Mouse (Mus musculus): ENCODE measurements around the gene Hcrt.

Hcrt gene

DNA sequence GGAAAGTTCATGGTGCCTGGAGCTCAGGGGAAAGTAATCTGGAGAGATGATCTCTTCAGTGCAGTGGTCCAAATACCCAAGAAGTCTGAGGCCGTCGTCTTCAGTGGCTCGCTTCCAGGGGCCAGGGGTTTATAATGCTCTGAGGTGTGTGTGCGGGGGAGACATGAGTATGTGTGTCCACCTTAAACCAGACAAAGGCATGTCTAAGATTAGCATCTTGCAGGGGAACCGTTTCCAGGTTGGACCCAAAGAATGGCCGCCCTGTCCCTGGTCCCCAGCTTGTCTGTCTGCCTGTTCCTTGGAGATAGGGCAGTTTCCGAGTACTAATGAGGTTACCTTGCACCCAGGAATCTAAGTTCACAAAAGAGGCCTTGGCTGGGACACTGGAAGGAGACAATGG lies at the start of gene Hcrt:
TSS of gene Hcrt (minus strand) at position 101 of the 400 bp plus-strand sequence.
- TF ChIP-seq GATA4 (IDR thresholded peaks at IDR 0.05; ENCODE audit: insufficient replicate concordance, low read length) = no peak

DNA sequence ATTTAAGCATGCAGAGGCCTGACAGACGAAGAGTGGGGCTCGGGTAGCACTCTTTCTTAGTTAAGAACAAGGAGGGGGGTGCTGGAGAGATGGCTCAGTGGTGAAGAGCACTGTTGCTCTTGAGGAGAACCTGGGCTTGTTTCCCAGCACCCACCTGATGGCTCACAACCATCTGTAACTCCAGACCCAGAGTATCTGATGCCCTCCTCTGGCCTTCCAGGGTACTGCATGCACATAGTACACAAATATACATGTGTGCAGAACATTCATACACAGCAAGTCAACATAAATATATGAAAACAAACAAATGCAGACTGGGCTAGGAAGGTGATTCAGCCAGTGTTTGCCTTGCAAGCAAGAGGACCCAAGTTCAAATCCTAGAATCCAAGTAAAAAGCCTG lies 48.4 kb upstream of the Hcrt start:
- TF ChIP-seq GATA4 (IDR thresholded peaks at IDR 0.05; ENCODE audit: insufficient replicate concordance, low read length) = no peak

GRCm38 (mm10) chr11:100810516-100810915 lies 47.8 kb upstream of the Hcrt start:
- no peak for TF ChIP-seq GATA4 (IDR thresholded peaks at IDR 0.05; ENCODE audit: insufficient replicate concordance, low read length)

DNA sequence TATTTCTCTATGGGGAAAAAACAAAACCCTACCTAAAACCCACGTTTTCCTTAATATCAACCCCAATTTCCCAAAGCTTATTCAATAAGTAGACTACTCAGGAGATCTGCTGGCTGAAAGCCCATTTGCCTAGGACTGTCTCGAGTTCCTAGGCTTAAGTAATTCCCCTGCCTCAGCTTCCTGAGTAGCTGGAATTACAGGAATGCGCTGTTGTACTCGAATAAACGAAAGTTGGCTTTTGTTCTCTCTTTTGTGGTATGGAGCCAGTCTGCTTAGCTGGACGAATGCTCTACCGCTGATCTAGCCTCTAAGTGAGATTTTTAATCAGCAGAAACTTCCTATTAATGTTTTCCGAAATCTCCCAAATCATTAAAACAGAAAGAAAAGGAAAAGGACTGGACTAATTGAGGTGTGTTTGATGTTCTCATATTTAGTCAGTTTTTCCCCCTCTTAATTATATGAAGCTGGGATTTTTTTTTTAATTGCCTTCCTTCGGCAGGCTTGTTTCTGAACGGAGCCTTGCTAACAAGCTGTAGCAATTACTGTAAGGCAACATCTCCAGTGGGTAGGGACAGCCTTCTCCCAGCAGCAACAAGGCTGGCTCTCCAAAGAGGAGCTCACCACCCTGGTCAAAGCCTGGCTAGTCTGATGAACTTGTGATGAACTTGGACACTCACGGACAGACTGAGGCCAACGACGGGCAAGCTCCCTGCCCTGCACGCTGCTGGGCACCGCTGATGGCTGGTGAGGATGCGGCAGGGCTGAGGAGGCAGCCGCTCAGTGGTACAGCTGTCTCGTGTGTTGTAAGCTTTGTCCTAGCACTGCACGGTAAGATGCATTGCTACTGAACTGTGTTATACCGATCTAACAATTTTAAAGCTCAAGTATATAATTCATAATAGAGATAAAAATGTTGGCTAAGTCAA lies 43.9 kb upstream of the Hcrt start:
- TF ChIP-seq GATA4 (IDR thresholded peaks at IDR 0.05; ENCODE audit: insufficient replicate concordance, low read length) = no peak

DNA sequence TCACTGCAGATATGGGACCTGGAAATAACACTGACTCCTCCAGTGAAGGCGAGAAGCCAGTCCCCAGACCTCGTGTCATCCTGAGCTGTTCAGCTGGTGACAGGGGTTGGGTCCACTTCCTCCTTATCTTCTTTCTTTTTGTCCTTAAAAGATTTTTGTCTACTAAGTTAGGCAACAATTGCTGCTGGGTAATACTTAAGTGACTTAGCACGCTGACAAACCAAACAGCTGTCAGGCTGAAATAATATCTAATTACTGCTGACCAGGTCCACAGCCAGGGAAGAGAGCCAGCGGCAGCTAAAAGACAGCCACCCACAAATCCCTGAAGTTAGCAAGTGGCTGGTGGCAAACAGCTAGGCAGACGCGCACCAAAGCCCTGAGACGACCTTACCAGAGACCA lies 42.8 kb upstream of the Hcrt start:
- TF ChIP-seq GATA4 (IDR thresholded peaks at IDR 0.05; ENCODE audit: insufficient replicate concordance, low read length) = no peak

DNA sequence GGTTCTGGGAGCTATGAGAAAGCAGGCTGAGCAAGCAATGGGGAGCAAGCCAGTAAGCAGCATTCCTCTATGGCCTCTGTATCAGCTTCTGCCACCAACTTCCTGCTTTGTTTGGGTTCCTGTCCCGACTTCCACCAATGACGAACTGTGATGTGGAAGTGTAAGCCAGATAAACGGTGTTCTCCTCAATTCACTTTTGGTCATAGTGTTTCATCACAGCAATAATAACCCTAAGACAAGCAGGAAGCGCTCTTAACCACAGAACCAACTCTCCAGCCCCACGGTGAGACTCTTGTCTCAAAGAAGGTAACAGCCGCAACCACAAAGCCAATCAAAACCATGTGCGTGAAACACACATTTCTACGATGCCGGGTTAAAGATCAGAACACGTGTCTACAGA lies 41.7 kb upstream of the Hcrt start:
- TF ChIP-seq GATA4 (IDR thresholded peaks at IDR 0.05; ENCODE audit: insufficient replicate concordance, low read length) = no peak

DNA sequence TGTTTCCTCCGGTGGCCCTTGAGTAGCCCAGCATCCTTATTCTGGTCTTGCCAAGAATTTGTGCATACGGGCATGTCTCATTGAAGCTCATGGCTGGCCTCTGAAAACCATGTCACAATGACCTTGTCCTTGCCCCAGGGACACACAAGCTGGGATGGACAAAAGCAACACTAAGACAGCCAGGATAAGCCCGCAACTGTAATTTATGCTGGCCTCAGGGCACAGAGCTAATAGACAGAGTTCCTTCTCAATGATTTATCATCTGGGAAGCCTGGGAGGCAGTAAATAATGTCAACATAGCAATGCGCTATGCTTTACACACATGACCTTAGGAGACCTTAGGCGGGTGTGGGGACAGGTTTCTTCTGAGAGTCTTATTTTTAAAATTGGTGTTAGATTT lies 36.7 kb upstream of the Hcrt start:
- no peak for TF ChIP-seq GATA4 (IDR thresholded peaks at IDR 0.05; ENCODE audit: insufficient replicate concordance, low read length)

DNA sequence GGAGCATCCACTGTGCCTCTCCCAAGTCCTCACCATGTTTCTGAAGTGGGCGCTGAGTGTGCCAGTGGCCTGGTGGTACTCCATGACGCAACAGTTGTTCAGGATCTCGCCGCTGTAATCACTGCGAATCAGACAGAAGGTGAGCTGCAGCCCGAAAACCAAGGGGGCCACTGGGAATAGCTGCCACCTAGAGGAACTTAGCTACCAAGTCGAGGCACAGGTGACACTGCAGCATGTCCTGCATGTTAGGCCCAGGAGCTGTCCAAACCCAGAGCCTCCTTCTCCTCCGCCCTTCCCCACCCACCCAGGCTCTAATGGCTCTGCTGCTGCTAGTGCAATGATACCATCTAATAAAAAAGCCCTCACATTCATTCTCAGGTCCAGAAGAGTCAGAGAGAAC lies 33.9 kb upstream of the Hcrt start:
- no peak for TF ChIP-seq GATA4 (IDR thresholded peaks at IDR 0.05; ENCODE audit: insufficient replicate concordance, low read length)

DNA sequence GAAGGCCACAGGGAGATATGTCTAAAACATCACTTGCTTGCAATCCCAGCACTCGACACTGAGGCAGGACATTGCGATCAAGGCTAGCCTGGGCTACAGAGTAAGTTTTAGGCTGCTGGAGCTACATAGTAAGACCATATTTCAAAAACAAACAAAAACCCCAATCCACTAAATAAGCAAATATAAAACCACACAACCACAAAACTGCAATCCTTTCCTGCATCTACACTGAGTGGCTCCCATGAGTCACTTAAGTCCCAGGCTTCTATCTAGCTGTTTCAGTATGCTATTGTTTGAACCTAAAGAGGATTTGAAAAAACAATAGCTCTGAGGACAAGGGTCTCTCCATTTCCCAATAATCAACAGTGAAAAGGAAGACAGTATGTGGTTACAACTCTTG lies 32.7 kb upstream of the Hcrt start:
- TF ChIP-seq GATA4 (IDR thresholded peaks at IDR 0.05; ENCODE audit: insufficient replicate concordance, low read length) = no peak

- no peak for TF ChIP-seq GATA4 (IDR thresholded peaks at IDR 0.05; ENCODE audit: insufficient replicate concordance, low read length)
Measured at GRCm38 (mm10) chr11:100791457-100792049, 28.8 kb upstream of the Hcrt start.

DNA sequence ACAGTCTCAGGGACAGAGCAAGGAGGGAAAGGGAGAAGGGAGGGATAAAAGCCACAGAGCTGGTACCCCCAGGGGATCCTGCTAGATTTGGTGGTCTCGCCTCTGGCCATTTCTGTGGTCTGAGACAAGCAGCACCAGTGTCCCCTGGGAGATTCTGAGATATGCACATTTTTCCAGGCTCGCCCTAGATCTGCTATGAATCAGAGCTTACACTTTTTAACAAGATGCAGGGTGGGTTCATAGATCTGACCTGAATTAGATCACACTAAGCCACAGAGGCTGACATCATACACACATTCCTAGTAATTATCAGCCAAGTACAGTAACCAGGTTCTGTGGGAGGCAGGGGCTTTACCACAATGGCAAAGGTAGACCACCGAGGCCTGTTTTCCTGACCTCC lies 27.0 kb upstream of the Hcrt start:
- no peak for TF ChIP-seq GATA4 (IDR thresholded peaks at IDR 0.05; ENCODE audit: insufficient replicate concordance, low read length)

GRCm38 (mm10) chr11:100785774-100786173 lies 23.0 kb upstream of the Hcrt start:
- TF ChIP-seq GATA4 (IDR thresholded peaks at IDR 0.05; ENCODE audit: insufficient replicate concordance, low read length) = no peak

- no peak for TF ChIP-seq GATA4 (IDR thresholded peaks at IDR 0.05; ENCODE audit: insufficient replicate concordance, low read length)
Measured at GRCm38 (mm10) chr11:100784286-100784685, 21.6 kb upstream of the Hcrt start.

DNA sequence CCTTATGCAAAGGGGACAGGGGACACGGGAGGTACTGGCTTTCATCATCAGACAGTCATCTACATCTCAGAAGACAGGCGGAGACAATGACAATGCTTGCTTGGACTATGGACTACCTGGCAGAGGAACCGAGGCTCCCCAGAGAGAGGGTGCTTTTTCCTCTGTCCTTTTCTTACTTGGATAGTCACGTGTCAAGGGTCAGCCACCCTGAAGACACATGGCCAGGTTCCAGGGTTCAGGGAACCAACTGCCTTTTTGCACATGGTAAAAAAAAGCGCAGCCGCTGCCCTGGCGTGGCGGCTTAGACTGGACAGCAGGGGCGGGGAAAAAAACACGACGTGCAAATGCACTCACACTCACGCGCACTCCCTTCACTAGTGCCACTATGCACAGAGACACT lies 19.8 kb upstream of the Hcrt start:
- no peak for TF ChIP-seq GATA4 (IDR thresholded peaks at IDR 0.05; ENCODE audit: insufficient replicate concordance, low read length)

- no peak for TF ChIP-seq GATA4 (IDR thresholded peaks at IDR 0.05; ENCODE audit: insufficient replicate concordance, low read length)
Measured at GRCm38 (mm10) chr11:100781763-100782475, 19.2 kb upstream of the Hcrt start.

DNA sequence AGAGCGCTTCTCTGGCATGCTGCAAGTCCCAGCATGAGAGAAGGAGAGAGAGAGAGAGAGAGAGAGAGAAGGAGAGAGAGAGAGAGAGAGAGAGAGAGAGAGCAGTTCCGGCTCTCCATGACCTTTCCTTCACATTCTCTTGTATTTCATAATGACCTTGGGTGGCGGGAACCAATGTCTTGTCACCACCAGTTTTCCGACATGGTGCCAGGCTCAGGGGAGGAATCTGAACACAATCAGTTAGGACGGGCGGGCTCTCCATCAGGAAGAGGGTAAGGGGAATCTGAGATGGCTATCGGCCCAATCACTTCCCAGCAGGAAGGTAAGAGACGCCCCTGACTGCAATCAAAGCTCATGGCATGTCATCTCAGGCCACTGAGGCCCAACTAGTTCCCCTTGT lies 17.5 kb upstream of the Hcrt start:
- TF ChIP-seq GATA4 (IDR thresholded peaks at IDR 0.05; ENCODE audit: insufficient replicate concordance, low read length) = no peak
